Mouse (Mus musculus) ZHBTc4 (cell line): ENCODE data around the gene Gm20929.
"Not testable (repeated sequence)": the region's sequence is repeated elsewhere in the genome, so short reads cannot be mapped to it uniquely, and the experiment has no call there.

ENCODE experiments used
- DNase-seq: peaks from one replicate; pipeline ENCODE4 v3.0.0-alpha.2; 2011; ENCODE audit warnings: low read depth, low spot score

Gm20929 gene

DNA sequence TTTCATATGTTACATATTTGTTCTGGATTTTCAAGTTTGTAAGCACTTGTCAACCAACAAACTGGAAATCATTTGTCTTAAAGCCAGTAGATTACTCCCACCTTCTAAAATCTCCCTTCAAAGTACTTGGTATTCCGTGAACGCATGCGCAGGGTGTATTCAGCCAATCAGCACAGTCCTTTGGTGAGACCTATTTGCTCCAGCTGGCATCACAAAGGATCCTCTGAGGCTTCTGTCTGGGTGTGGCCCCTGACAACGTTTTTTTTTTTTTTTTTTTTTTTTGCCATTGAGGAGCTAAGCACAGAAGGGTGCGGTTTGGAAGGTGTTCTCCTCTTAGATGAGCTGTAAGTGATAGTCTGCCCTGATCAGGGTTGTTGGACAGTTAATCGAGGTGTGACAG lies at the start of gene Gm20929:
Gene Gm20929, plus strand, starts transcription at position 301 of the 400 bp plus-strand sequence.
- not testable (repeated sequence) for DNase-seq
